Mouse (Mus musculus) CD4-positive helper T cell, adult 2 months (primary cell): Measurements from ENCODE around the gene Stap2.

Source experiments
- DNase-seq: peaks from one replicate; pipeline ENCODE4 v3.0.0-alpha.2; 2012; ENCODE audit warnings: low read depth, missing footprints, low spot score

The Stap2 gene

DNA sequence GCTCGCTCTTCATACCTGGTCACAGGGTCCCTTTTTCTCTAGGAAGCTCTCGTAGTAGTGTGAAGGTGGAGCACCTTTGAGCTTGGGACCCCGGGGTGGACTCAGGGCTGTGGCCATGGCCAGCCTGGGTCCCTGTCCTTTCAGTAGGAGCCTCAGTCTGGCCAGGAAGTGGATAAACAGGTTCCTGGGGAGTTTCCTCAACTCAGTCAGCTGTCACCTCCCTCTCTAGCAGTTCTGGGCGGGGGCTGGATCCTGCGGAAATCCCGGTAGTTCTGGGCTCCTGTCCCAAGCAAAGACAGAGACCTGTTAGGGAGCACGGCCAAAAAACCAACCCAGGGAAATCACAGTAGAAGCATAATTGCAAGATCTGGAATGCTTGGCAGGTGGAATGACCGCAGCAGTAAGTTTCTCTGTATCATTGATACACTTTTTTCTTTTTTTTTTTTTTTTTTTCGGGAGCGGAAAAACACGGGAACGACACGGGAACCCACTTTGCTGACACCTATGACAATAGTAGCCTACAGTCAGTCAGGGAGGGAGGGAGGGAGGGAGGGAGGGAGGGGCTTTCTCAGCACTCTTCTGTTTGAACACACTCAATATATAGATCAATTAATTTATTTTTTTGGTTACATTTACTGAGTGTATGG lies at the start of gene Stap2, which contains the start of gene Mpnd:
Gene Stap2, minus strand, starts transcription at position 170 of the 647 bp plus-strand sequence.
Gene Mpnd, plus strand, starts transcription at position 297 of the 647 bp plus-strand sequence.
- DNase-seq: peak; percentile 69

DNA sequence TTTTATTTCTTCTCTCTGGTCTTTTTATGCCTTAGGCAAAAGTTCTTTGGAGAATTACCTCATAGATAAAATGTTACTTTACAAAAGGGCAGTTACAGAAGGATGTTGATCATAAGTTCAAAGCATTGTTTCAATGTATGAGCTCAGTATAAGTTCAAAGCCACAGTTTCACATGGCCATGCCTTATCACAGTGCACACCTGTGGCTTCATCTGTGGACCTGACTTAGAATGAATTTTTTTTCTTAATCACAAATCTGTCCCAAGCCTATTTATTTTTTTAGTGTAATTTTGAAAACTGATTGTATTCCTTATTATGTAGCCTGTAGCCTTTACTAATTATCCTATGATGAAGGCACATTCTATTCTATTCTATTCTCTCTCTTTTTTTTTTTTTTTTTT lies 49.6 kb upstream of the Stap2 start:
- DNase-seq: no peak

GRCm38 (mm10) chr17:56051369-56051768 lies 46.0 kb upstream of the Stap2 start:
- no peak for DNase-seq

GRCm38 (mm10) chr17:56040857-56041163 lies 35.4 kb upstream of the Stap2 start:
- DNase-seq: no peak

DNA sequence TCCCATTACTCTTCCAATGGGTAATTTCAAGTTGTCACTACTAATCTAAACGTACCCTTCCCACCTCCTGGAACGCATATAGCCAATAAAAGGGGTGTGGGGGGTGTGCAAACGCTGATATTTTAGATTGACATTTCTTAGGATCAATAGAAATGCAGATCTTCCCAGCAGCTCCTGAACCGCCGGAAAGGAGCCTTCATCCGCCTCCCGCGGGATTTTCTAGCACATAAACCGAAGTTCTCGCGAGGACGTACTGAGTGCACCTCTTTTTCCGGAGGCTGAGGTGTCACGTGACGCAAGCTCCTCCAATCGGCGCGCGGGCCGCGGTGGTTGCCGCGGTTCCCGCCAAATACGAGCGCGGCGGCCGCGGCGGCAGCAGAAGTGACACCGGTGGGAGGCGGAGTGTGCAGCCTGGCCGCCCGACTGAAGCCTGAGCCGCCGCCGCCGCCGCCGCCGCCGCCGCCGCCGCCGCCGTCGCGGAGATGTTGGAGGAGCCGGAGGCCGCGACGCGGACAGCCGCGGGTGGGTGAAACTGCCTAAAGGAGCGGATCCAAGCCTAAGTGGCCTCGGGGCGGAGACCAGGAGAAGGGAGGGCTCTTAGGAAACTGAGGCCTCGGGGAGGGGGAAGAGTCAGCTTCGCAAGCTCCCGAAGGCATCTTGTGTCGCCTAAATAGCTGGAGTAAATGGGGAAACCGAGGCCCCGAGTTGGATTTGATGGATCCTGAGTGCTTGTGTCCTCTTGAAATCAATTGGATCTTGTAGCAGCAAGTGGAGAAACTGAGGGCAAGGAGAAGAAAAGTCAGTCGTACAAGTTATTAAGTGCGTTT lies 34.9 kb upstream of the Stap2 start, which contains the start of gene Chaf1a:
Gene Chaf1a, plus strand, starts transcription at position 410 of the 827 bp plus-strand sequence.
- peak; percentile 97 for DNase-seq

DNA sequence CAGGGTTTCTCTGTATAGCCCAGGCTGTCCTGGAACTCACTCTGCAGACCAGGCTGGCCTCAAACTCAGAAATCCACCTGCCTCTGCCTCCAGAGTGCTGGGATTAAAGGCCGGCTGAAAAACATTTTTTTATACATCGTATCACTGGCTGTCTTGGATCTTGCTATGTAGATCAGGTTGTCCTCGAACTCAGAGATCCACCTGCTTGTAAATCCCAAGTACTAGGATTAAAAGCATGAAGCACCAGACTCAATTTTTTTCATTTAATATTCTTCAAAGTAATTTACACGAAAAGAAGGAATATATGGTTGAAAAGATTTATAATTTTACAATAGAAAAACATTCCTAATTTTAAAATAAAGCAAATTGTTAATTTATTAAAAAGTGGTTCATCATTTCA lies 34.0 kb upstream of the Stap2 start:
- DNase-seq: no peak

GRCm38 (mm10) chr17:56038583-56039261 lies 33.3 kb upstream of the Stap2 start:
- DNase-seq: no peak

GRCm38 (mm10) chr17:56036901-56037287 lies 31.5 kb upstream of the Stap2 start:
- DNase-seq: no peak

DNA sequence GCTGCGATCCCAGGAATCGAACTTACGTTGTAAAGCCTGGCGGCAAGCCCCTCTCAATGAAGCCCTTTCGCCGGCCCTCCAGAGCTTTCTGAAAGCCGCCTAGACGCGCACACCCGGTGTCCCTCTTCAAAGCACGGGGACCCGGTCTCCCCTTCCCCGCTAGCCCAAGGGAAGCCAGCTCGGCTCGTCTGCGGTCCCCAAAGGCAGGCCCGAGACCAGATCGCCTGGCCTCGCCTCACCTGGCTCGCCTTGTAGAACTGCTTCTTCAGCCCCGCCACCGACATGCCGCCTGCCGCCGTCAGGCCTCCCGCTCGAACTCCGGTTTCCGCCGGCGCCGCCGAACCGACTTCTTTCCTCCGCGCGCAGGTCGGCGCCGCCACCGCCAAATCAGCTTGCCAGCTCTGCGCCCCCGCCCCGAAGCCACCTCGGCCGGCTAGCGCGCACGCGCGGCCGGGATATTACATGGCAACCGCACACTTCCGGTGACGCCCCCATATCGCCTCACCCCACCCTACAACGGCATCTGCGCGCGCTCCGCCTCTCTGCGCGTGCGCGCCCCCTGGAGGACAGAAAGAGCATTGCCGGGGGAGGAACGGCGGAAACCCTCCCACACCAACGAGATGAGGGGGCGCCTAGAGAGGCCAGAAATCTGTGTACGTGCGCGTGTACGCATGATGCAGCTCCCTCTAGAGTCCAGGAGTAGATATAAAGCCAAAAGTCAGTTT lies 31.0 kb upstream of the Stap2 start, which contains the start of gene Sh3gl1:
Gene Sh3gl1, minus strand, starts transcription at position 460 of the 725 bp plus-strand sequence.
- DNase-seq: peak; percentile 100

DNA sequence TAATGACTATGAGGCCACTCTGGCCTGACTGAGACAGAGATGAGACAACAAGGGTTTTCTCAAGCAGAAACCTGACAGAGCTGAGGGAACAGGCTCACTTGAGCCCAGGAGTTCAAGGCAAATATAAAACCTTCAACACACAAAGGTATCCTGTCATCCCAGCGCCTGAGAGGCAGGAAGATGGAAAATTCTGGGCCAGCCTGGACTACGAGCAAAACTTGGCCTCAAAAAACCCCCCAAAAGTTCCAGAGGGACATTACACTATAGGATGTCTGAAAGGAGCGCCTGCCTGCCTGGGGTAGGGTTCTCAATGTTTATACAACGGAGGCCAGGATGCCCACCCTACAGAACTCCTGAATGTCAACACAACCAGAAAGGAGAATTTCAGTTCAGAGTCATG lies 29.8 kb upstream of the Stap2 start:
- DNase-seq: no peak

DNA sequence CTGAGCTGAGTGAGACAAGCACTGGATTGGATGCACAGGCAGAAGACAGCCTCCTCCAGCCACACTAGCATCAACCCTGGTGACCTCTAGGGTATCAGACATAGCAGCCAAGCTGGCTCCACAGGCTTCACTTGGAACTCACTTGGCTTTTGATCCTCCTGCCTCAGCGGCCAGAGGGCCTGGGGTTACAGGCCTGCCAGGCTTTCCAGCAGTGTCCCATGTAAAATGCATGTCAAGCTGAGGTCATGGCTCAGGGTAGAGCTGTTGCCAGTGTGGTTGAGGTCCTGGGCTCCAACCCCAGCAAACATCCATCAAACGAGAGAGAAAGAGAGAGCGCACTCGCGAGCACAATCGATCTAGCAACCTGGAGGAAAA lies 29.3 kb upstream of the Stap2 start:
- DNase-seq: peak; percentile 33

DNA sequence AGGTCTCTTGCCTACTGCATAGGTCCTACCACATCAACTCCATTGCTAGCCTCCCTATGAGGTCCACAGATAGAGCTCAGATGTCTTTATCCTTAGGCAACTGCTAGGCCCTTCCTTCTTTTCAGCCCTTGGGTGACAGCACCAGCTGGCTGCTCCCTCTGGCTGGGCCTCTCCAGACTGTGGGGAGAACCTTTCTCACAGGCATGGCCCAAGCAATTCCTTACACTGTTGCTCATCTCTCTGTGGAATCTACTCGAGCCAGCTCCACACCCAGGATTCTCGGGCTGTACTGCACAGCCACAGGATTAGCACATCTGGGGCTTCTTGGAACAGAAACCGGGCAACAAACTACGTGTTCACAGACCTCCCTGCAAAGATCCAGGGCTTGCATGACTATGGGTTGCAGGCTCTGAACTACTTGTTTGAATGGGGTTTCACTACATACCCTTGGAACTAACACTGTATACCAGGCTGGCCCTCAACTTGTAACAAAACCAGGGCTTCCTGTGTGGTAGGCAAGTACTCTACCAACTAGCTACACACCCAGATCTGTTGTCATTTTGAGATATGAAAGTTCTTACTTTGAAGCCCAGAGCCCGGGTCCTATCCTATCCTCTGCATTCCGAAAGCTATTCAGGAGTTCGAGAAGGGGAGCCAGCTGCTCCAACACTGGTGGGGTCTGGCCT lies 28.8 kb upstream of the Stap2 start:
- DNase-seq: peak; percentile 55

GRCm38 (mm10) chr17:56032831-56033230 lies 27.4 kb upstream of the Stap2 start:
- peak; percentile 59 for DNase-seq

DNA sequence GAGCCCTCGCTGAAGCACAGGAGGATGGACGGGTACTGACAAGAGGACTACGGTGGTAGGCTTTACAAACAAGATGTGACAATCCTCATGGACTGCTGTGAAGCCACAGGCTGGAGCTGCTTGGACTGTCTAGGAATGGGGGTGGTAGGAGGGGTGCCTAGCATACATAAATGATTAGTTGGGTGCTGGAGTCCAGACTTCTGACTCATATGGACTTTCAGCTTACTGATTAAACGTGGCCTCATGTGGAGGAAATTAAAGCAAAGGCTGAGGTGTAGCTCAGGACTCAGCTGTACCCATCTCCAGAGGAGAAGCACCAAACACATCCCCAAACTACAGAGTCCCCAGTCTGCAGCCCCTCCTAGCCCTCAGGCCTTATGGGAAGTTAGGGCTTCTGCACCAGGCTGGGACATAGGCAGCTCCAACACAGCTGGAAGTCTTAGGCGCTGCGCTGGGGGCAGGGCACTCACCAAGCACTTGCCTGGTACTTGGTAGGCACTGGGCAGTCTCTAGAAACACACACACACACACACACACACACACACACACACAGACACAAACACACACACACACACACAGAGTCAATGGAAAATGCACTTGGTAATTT lies 26.8 kb upstream of the Stap2 start:
- DNase-seq: no peak

DNA sequence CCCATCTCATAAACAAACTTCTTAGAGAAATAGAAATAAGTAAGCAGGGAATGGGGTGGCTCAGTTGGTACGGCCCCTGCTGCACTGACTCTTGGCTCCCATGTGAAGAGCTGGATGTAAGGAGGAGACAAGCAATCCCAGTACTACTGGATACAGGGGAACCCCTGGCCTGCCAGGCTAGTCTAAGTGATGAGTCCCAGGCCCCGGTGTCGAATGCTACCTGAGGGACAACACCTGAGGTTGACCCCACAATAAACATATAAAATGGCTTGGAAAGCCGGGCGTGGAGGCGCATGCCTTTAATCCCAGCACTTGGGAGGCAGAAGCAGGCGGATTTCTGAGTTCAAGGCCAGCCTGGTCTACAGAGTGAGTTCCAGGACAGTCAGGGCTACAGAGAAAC lies 26.0 kb upstream of the Stap2 start:
- no peak for DNase-seq

- DNase-seq: no peak
These were observed 25.5 kb upstream of the Stap2 start for GRCm38 (mm10) chr17:56030919-56031318.

GRCm38 (mm10) chr17:56030238-56030870 lies 25.0 kb upstream of the Stap2 start:
- no peak for DNase-seq

DNA sequence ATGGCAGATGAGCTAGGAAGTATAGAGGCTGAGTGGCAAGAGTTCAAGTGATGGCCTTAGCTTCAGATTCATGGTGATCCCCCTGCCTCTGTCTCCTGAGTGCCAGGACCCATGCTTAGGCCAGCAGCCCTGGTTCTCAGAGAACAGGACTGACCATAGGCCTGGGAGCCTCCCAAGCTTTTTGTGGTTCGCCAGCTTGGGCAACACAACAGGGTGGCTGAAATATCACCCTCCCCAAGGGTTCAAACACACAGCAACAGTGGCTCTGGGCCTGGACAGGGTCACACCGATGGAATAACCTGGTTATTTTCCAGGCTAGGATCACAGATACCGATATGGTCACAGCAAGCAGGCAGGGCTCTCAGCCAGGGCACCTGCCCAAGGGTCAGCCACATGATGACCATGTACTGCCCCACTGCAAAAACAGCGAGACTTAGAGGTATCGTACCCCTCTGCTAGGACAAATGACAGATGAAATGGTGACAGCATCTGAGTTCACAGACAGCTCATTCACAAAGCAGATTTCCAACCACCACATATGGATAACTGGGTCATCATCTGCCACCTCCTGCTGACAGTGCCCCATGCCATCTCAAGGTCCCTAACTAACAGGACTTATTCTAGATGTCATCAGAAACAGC lies 22.5 kb upstream of the Stap2 start:
- no peak for DNase-seq

DNA sequence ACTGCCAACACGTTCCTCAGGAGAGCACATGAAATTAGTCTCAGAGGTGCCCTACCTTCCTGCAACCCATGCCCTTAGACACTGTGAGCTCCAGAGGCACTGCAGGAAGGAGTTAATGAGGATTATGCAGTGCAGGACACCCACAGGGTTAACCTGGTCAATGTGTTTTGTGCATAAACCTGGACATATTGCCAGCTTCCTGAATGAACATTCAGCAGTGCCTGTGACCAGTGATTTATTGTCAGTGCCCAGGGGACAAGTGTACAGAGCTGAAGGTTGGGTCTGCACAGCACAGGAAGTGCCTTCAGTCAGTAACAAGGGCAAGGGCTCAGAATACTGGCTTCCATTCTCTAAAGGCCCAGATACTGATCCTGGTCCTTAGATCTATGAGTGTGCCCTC lies 21.5 kb upstream of the Stap2 start:
- DNase-seq: no peak

GRCm38 (mm10) chr17:56026303-56026702 lies 20.9 kb upstream of the Stap2 start:
- DNase-seq: no peak
